Mouse (Mus musculus) midbrain, embryonic 14.5 days (tissue): ENCODE results near the gene Rundc3a. TPM values are rescaled to one million over a fixed set of nuclear protein-coding genes. Genes with fewer than 3 reads are reported as not detected.

Experiments used
- ATAC-seq: fragments of 200-750 bp; cut with Nextera tagmentation; 2 replicates; pipeline ENCODE4 v1.8.0; 2017; ENCODE audit warnings: moderate number of reproducible peaks, moderate library complexity; ENCODE audit not compliant: low FRiP score, low TSS enrichment
- DNase-seq: peaks from one replicate; pipeline ENCODE4 v3.0.0-alpha.2; 2015
- H3K27ac ChIP-seq: fragments of 300-500 bp; sonication (generic); replicated peaks from 2 replicates; pipeline ENCODE4 v1.5.1; 2014; ENCODE audit warnings: mild to moderate bottlenecking, low read depth, low read length, moderate library complexity
- H3K27me3 ChIP-seq: fragments of 300-500 bp; sonication (generic); 2 replicates; pipeline ENCODE4 v1.6.1; 2014; ENCODE audit warnings: low read length, control low read depth, mixed read lengths; ENCODE audit not compliant: control insufficient read depth, insufficient read depth
- H3K36me3 ChIP-seq: fragments of 300-500 bp; sonication (generic); 2 replicates; pipeline ENCODE4 v1.6.1; 2014; ENCODE audit warnings: low read length, control low read depth; ENCODE audit not compliant: control insufficient read depth, insufficient read depth
- H3K4me1 ChIP-seq: fragments of 300-500 bp; sonication (generic); 2 replicates; pipeline ENCODE4 v1.6.1; 2014; ENCODE audit warnings: mild to moderate bottlenecking, antibody characterized with exemption, low read length, control low read depth; ENCODE audit not compliant: control insufficient read depth, insufficient read depth
- H3K4me2 ChIP-seq: fragments of 300-500 bp; sonication (generic); 2 replicates; pipeline ENCODE4 v1.6.1; 2014; ENCODE audit warnings: mild to moderate bottlenecking, low read length, moderate library complexity
- H3K4me3 ChIP-seq: fragments of 300-500 bp; sonication (generic); replicated peaks from 2 replicates; pipeline ENCODE4 v1.5.1; 2014; ENCODE audit warnings: low read depth, low read length
- H3K9ac ChIP-seq: fragments of 300-500 bp; sonication (generic); replicated peaks from 2 replicates; pipeline ENCODE4 v1.6.1; 2014; ENCODE audit warnings: mild to moderate bottlenecking, low read length, moderate library complexity
- H3K9me3 ChIP-seq: fragments of 300-500 bp; sonication (generic); 2 replicates; pipeline ENCODE4 v1.6.1; 2016; ENCODE audit warnings: low read length, control low read depth, mixed read lengths; ENCODE audit not compliant: control insufficient read depth
- WGBS: fragments of 180-500 bp; shearing (Covaris S2); extraction: QIAGEN DNeasy Blood & Tissue Kit; methylation state at CpG from one replicate; pipeline ENCODE4 v1.1.7; 2014; 5-methylcytosine and 5-hydroxymethylcytosine counted together
- polyA plus RNA-seq: library from polyadenylated mRNA; unstranded; fragments of >200 nt; fragmentation: Nextera tagmentation; extraction: Ambion mirVana; gene quantifications from 2 replicates; pipeline ENCODE4 v1.2.1, GENCODE M21; 2014

Gene Rundc3a
- polyA plus RNA-seq, 1 experiment from 2014 or later = 113 TPM

DNA sequence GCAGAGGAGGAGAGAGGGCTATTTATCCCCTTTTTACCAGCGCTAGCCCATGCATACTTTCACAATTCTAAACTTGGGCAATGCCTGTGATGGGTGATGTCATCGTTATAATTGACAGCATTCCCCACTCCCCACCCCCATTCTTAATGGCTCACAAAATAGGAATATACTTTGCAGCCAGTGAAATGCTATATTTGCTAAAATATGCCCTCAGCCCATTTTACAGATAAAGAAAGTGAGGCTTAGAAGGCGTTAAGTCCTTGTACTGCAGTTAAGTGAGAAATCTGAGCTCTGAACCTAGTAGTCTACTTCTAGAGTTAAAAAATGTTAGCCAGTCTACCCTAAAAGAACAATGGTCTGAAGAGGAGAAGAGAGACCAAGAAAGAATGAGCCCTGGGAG lies 51.1 kb downstream of the Rundc3a start:
- Histone ChIP-seq H3K4me1 (peaks cover 30% of the 10 kb centered on the region), H3K27ac (no peak overlapping the region), H3K4me2 (peak overlapping the region; percentile 67; the same call in 1 of the 2 replicates), H3K4me3 (no peak overlapping the region), H3K9ac (no peak overlapping the region), H3K9me3 (no peaks in the 10 kb centered on the region), H3K27me3 (no peaks in the 10 kb centered on the region), H3K36me3 (peaks cover 44% of the 10 kb centered on the region)
- WGBS = 69% methylated on average over 3 of the region's 3 CpGs
- DNase-seq = no peak
- ATAC-seq = no peak

DNA sequence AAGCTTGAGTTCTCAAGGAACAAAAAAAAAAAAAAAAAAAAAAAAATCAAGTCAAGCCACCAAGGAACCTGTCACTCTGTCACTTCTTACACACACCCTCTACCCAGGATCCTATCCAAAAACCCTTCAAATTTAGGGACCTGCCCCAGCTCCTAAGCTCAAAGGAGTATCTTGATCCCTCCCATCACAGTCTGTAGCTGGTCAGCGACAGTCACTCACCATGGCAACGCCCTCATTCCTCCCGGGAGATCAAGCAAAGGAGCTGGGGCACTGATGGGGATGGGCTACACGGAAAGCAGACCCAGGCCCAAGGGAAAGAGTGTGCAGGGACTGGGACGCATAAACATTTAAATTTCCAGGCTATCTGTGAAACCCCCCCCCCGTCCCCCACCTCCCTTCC lies 51.6 kb downstream of the Rundc3a start:
- peak overlapping the region; percentile 98; the same call in 1 of the 2 replicates for H3K27ac ChIP-seq
- no peaks in the 10 kb centered on the region for H3K27me3 ChIP-seq
- 3% methylated on average over 6 of the region's 6 CpGs for WGBS
- peaks cover 39% of the 10 kb centered on the region for H3K36me3 ChIP-seq
- ATAC-seq (no peak), DNase-seq (peak; percentile 45)
- H3K4me1 ChIP-seq = peaks cover 30% of the 10 kb centered on the region
- peak overlapping the region; percentile 100; the same call in 1 of the 2 replicates for H3K9ac ChIP-seq
- H3K9me3 ChIP-seq = no peaks in the 10 kb centered on the region
- H3K4me2 ChIP-seq = peak overlapping the region; percentile 67
- peak overlapping the region; percentile 100 for H3K4me3 ChIP-seq

- no peak for ATAC-seq
- H3K27ac ChIP-seq = peak overlapping the region; percentile 98
- 8% methylated on average over 10 of the region's 10 CpGs for WGBS
- H3K4me2 ChIP-seq = peak overlapping the region; percentile 67
- no peaks in the 10 kb centered on the region for H3K27me3 ChIP-seq
- H3K4me1 ChIP-seq = peaks cover 30% of the 10 kb centered on the region
- H3K9ac ChIP-seq = peak overlapping the region; percentile 100
- peak; percentile 42 for DNase-seq
- peak overlapping the region; percentile 100 for H3K4me3 ChIP-seq
- no peaks in the 10 kb centered on the region for H3K9me3 ChIP-seq
- H3K36me3 ChIP-seq = peaks cover 33% of the 10 kb centered on the region
These were observed 52.2 kb downstream of the Rundc3a start for GRCm38 (mm10) chr11:102445264-102445890.

DNA sequence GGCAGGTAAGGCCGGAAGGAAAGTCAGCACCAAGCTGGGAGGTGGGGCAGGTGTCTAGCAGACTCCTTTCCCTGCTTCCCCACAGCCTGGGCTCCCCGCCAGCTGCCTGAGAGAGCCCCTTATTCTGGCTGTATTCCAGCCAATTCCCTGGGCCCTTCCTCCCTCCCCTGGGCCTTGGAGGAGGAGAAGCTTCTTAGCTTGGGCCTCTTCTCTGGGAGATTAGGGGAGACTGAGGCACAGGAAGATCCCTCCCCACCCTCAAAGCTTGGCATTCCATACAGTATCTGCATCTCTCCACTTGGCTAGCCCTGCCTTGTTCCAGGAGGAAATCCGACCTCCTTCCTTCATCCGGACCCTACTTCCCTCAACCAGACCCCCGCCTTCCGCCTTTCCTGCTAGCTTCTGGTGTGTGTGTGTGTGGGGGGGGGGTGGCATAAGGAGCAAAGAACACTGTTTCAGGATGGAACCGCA lies 52.7 kb downstream of the Rundc3a start:
- Histone ChIP-seq H3K9me3 (no peaks in the 10 kb centered on the region), H3K4me3 (peak overlapping the region; percentile 100), H3K4me2 (peak overlapping the region; percentile 67), H3K27ac (peak overlapping the region; percentile 98), H3K4me1 (peaks cover 30% of the 10 kb centered on the region), H3K27me3 (no peaks in the 10 kb centered on the region), H3K36me3 (peaks cover 28% of the 10 kb centered on the region), H3K9ac (peak overlapping the region; percentile 100)
- 22% methylated on average over 7 of the region's 7 CpGs for WGBS
- ATAC-seq = no peak
- peak; percentile 82 for DNase-seq

DNA sequence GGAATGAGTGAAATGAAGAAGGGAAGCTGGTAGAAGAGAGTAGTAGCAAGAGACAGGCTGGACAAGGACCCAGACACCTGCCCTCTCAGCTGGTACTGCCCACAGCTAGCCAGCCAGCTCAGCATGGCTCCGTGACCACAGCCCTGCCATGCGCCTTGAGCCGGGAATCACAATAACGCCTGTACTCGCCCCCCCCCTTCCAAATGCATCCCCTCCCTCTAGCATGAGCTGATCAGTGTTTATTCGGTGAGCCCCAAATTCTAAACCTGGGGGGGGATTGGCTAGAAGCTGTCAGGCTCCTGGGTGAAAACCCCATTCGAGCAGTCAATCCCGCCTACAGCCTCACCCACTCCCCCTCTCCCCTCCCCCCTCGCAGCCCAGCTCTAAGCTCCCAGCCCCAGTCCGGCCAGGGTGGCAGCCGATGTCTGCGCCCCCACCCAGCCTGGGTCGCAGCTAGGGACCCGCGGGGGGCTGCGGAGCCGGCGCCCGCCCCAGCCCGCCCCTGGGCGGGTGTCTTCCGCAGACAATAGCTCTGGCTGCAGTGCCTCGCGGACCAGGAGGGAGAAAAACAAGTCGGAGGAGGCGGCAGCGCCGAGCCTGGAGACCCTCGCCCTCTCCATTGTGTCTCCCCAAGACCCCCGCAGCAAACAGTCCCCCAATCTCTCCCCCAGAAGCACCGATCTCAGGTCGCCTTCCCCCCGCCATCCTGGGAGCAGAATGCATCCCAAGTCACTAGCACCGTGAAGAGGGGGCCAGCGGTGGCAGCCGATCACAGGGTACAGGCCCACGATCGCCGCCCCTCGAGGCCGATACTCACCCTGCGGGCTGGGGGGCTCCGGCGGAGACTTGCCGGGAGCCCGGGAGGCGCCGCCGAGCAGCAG lies 53.6 kb downstream of the Rundc3a start:
- peaks cover 19% of the 10 kb centered on the region for H3K36me3 ChIP-seq
- peak overlapping the region; percentile 100 for H3K4me3 ChIP-seq
- H3K9ac ChIP-seq = peak overlapping the region; percentile 100
- peaks cover 30% of the 10 kb centered on the region for H3K4me1 ChIP-seq
- peak overlapping the region; percentile 98 for H3K27ac ChIP-seq
- H3K27me3 ChIP-seq = no peaks in the 10 kb centered on the region
- DNase-seq (peak; percentile 81), ATAC-seq (peak; percentile 66)
- H3K9me3 ChIP-seq = no peaks in the 10 kb centered on the region
- WGBS = under 1% methylated on average over 49 of the region's 49 CpGs
- peak overlapping the region; percentile 67 for H3K4me2 ChIP-seq

- peaks cover 15% of the 10 kb centered on the region for H3K36me3 ChIP-seq
- peak; percentile 82 for ATAC-seq
These were observed 54.3 kb downstream of the Rundc3a start, which contains the start of gene Fam171a2 for GRCm38 (mm10) chr11:102447497-102447896. TSS of gene Fam171a2 (minus strand) at chr11:102447682.

GRCm38 (mm10) chr11:102448327-102448726 lies 55.1 kb downstream of the Rundc3a start:
- H3K4me2 ChIP-seq = no peak overlapping the region
- peaks cover 8% of the 10 kb centered on the region for H3K36me3 ChIP-seq
- no peak overlapping the region for H3K9ac ChIP-seq
- no peak for DNase-seq
- H3K27me3 ChIP-seq = no peaks in the 10 kb centered on the region
- H3K4me1 ChIP-seq = peaks cover 30% of the 10 kb centered on the region
- no peak for ATAC-seq
- H3K27ac ChIP-seq = no peak overlapping the region
- 12% methylated on average over 8 of the region's 8 CpGs for WGBS
- H3K9me3 ChIP-seq = no peaks in the 10 kb centered on the region
- no peak overlapping the region for H3K4me3 ChIP-seq

More at GRCm38 (mm10) chr11:102447497-102447896, 54.3 kb downstream of the Rundc3a start, which contains the start of gene Fam171a2:
- Histone ChIP-seq H3K9me3 (no peaks in the 10 kb centered on the region), H3K27ac (peak within 1 kb of the TSS; percentile 98), H3K4me1 (peaks cover 30% of the 10 kb centered on the region), H3K4me2 (peak within 1 kb of the TSS; percentile 67), H3K9ac (peak within 1 kb of the TSS; percentile 100), H3K27me3 (no peaks in the 10 kb centered on the region), H3K4me3 (peak within 1 kb of the TSS; percentile 100)
- peak; percentile 93 for DNase-seq
- WGBS = under 1% methylated on average over 35 of the region's 40 CpGs

- ATAC-seq = no peak
- H3K4me3 ChIP-seq = no peak overlapping the region
- WGBS = 38% methylated on average over 17 of the region's 17 CpGs
- DNase-seq = no peak
- no peak overlapping the region for H3K9ac ChIP-seq
- H3K27me3 ChIP-seq = no peaks in the 10 kb centered on the region
- peaks cover 24% of the 10 kb centered on the region for H3K4me1 ChIP-seq
- no peak overlapping the region for H3K27ac ChIP-seq
- no peak overlapping the region for H3K4me2 ChIP-seq
- H3K9me3 ChIP-seq = no peaks in the 10 kb centered on the region
- no peaks in the 10 kb centered on the region for H3K36me3 ChIP-seq
These were observed 56.1 kb downstream of the Rundc3a start for GRCm38 (mm10) chr11:102449043-102450008.
